14 mouse cellular contexts compared by ENCODE assay signal in genomic region chr13:41321433-41321832, GRCm38 (mm10). TPM values are rescaled to one million over a fixed set of nuclear protein-coding genes. Genes with fewer than 3 reads are reported as not detected.
DNase-seq lines count a peak whose midpoint lies in the region; ATAC-seq lines count a peak whose summit lies in the region.
"Had no signal": no experiment of that assay in that cellular context is flagged by ENCODE, and none has a peak within 500 bp of the region (broad histone marks: within the 10 kb centered on the region; RNA-seq: fewer than 3 reads in every experiment).

No protein-coding gene starts in this region.

- ATAC-seq in forebrain, embryonic 11.5 days (replicated peaks; ENCODE audit: low FRiP score) = no peak
- ATAC-seq in lung, embryonic 16.5 days (ENCODE audit: low read depth) = no peak
- no peak for ATAC-seq in forebrain, embryonic 14.5 days
- ATAC-seq in neural tube, embryonic 15.5 days (ENCODE audit: low FRiP score) = no peak

- no peaks in the 10 kb centered on the region for H3K27me3 ChIP-seq in forebrain, embryonic 10.5 days (ENCODE audit: poor library complexity, severe bottlenecking)
- H3K27me3 ChIP-seq in forebrain, embryonic 11.5 days (ENCODE audit: control insufficient read depth, insufficient read depth, low read length) = no peaks in the 10 kb centered on the region
- H3K27me3 ChIP-seq in lung, embryonic 16.5 days (ENCODE audit: control insufficient read depth, insufficient read depth, low read depth, low read length) = no peaks in the 10 kb centered on the region
- H3K27me3 ChIP-seq in forebrain, embryonic 14.5 days (replicated peaks; ENCODE audit: control insufficient read depth, insufficient read depth, low read length) = no peaks in the 10 kb centered on the region
- no peaks in the 10 kb centered on the region for H3K27me3 ChIP-seq in neural tube, embryonic 15.5 days (replicated peaks)

- 0 out of 2 replicates have a peak overlapping the region, but pooled peaks have one; percentile 25 for H3K27ac ChIP-seq in forebrain, embryonic 10.5 days
- no peak overlapping the region for H3K27ac ChIP-seq in forebrain, embryonic 11.5 days (ENCODE audit: low read depth, low read length)
- H3K27ac ChIP-seq in lung, embryonic 16.5 days (ENCODE audit: low read length) = peak overlapping the region; percentile 69
- H3K27ac ChIP-seq in forebrain, embryonic 14.5 days (ENCODE audit: low read depth, low read length) = peak overlapping the region; percentile 74
- H3K27ac ChIP-seq in neural tube, embryonic 15.5 days (replicated peaks) = peak overlapping the region; percentile 66

- peaks cover 46% of the 10 kb centered on the region for H3K36me3 ChIP-seq in forebrain, embryonic 10.5 days (replicated peaks)
- peaks cover 5% of the 10 kb centered on the region; the same call in 1 of the 2 replicates for H3K36me3 ChIP-seq in forebrain, embryonic 11.5 days (ENCODE audit: control insufficient read depth, insufficient read depth, low read length)
- H3K36me3 ChIP-seq in lung, embryonic 16.5 days (ENCODE audit: control insufficient read depth, insufficient read depth, low read length) = peaks cover 26% of the 10 kb centered on the region
- peaks cover 13% of the 10 kb centered on the region for H3K36me3 ChIP-seq in forebrain, embryonic 14.5 days (ENCODE audit: control insufficient read depth, insufficient read depth, low read length)
- peaks cover 9% of the 10 kb centered on the region for H3K36me3 ChIP-seq in neural tube, embryonic 15.5 days

- DNase-seq in forebrain, embryonic 10.5 days (ENCODE audit: extremely low spot score, low spot score) = no peak
- DNase-seq in forebrain, embryonic 11.5 days (ENCODE audit: low spot score) = no peak
- no peak for DNase-seq in lung, postnatal 4 days
- no peak for DNase-seq in forebrain, embryonic 14.5 days (ENCODE audit: low spot score)
- DNase-seq in heart, adult 9 months (ENCODE audit: low spot score in 2 of 2) = no peak
- DNase-seq in cerebellum, adult 11-12 months = no peak
- DNase-seq: adrenal gland, postnatal 25 days; cerebellum, postnatal 25 days; kidney, adult 9 months; thymus, adult 18-20 months had no signal

- H3K9ac ChIP-seq in forebrain, embryonic 11.5 days (ENCODE audit: low read length) = no peak overlapping the region
- H3K9ac ChIP-seq in lung, embryonic 16.5 days (ENCODE audit: low read length) = no peak overlapping the region
- H3K9ac ChIP-seq in forebrain, embryonic 14.5 days (ENCODE audit: low read length) = no peak overlapping the region
- H3K9ac ChIP-seq in neural tube, embryonic 15.5 days (replicated peaks) = no peak overlapping the region

- no peaks in the 10 kb centered on the region for H3K9me3 ChIP-seq in forebrain, embryonic 10.5 days
- no peaks in the 10 kb centered on the region for H3K9me3 ChIP-seq in forebrain, embryonic 11.5 days (ENCODE audit: control insufficient read depth, low read length)
- no peaks in the 10 kb centered on the region for H3K9me3 ChIP-seq in lung, embryonic 16.5 days (ENCODE audit: control insufficient read depth, low read length)
- no peaks in the 10 kb centered on the region for H3K9me3 ChIP-seq in forebrain, embryonic 14.5 days (replicated peaks; ENCODE audit: control insufficient read depth, low read length)
- H3K9me3 ChIP-seq in neural tube, embryonic 15.5 days (replicated peaks) = no peaks in the 10 kb centered on the region

- 86% methylated on average over 3 of the region's 3 CpGs for WGBS in forebrain, embryonic 10.5 days
- 89% methylated on average over 3 of the region's 3 CpGs for WGBS in forebrain, embryonic 11.5 days
- WGBS in lung, embryonic 16.5 days = 48% methylated on average over 3 of the region's 3 CpGs
- 89% methylated on average over 3 of the region's 3 CpGs for WGBS in forebrain, embryonic 14.5 days
- 77% methylated on average over 3 of the region's 3 CpGs for WGBS in neural tube, embryonic 15.5 days

- H3K4me2 ChIP-seq in forebrain, embryonic 11.5 days (ENCODE audit: low read depth, low read length, severe bottlenecking) = no peak overlapping the region
- no peak overlapping the region for H3K4me2 ChIP-seq in lung, embryonic 16.5 days (ENCODE audit: low read depth, low read length)
- no peak overlapping the region for H3K4me2 ChIP-seq in forebrain, embryonic 14.5 days (ENCODE audit: low read length)
- H3K4me2 ChIP-seq in neural tube, embryonic 15.5 days = no peak overlapping the region
- H3K4me2 ChIP-seq: heart, embryonic 11.5 days had no signal

- peaks cover 5% of the 10 kb centered on the region for H3K4me1 ChIP-seq in forebrain, embryonic 10.5 days
- peaks cover 3% of the 10 kb centered on the region; the same call in 1 of the 2 replicates for H3K4me1 ChIP-seq in forebrain, embryonic 11.5 days (replicated peaks; ENCODE audit: control insufficient read depth, insufficient read depth, low read length)
- H3K4me1 ChIP-seq in lung, embryonic 16.5 days (replicated peaks; ENCODE audit: control insufficient read depth, insufficient read depth, low read length) = peaks cover 8% of the 10 kb centered on the region
- peaks cover 10% of the 10 kb centered on the region; the same call in 1 of the 2 replicates for H3K4me1 ChIP-seq in forebrain, embryonic 14.5 days (ENCODE audit: control insufficient read depth, insufficient read depth, low read length)
- H3K4me1 ChIP-seq in neural tube, embryonic 15.5 days = peaks cover 6% of the 10 kb centered on the region; the same call in 1 of the 2 replicates

- no peak overlapping the region for H3K4me3 ChIP-seq in forebrain, embryonic 10.5 days
- H3K4me3 ChIP-seq in forebrain, embryonic 11.5 days (ENCODE audit: low read depth, low read length) = no peak overlapping the region
- no peak overlapping the region for H3K4me3 ChIP-seq in lung, embryonic 16.5 days (ENCODE audit: low read length)
- H3K4me3 ChIP-seq in forebrain, embryonic 14.5 days (ENCODE audit: low read depth, low read length) = no peak overlapping the region
- H3K4me3 ChIP-seq in neural tube, embryonic 15.5 days (replicated peaks) = no peak overlapping the region

RNA-seq across cellular contexts. Expression of gene Gm17364, which starts 47.7 kb away (rescaled TPM):
- polyA plus RNA-seq in forebrain, embryonic 10.5 days (2016; fragmentation: Nextera tagmentation; extraction: Ambion mirVana) = not detected in 2 replicates
- not detected in 2 replicates for polyA plus RNA-seq in forebrain, embryonic 11.5 days (2014; fragmentation: Nextera tagmentation; extraction: Ambion mirVana)
- not detected in 2 replicates for polyA plus RNA-seq in lung, embryonic 16.5 days (2015; fragmentation: Nextera tagmentation; extraction: Ambion mirVana)
- polyA plus RNA-seq in forebrain, embryonic 14.5 days (2014; fragmentation: Nextera tagmentation; extraction: Ambion mirVana) = not detected in 2 replicates
- not detected in 2 replicates for polyA plus RNA-seq in neural tube, embryonic 15.5 days (2015; fragmentation: Nextera tagmentation; extraction: Ambion mirVana)
- polyA plus RNA-seq: heart, embryonic 11.5 days; limb, embryonic 11.5 days had no signal
